Mouse (Mus musculus): ENCODE measurements at regions not wholly inside any gene's neighbourhood (a gene's known extent, or its start where the extent isn't known, plus 50 kb on each side); places are given as distances from the start of the nearest gene placed in this dataset.

- WGBS = 73% methylated on average over 3 of the region's 3 CpGs
- DNase-seq (ENCODE audit: low spot score) = no peak
- Histone ChIP-seq H3K27me3 (ENCODE audit: insufficient read depth, low read length) (no peaks in the 10 kb centered on the region), H3K4me3 (ENCODE audit: low read length) (no peak overlapping the region), H3K9ac (replicated peaks; ENCODE audit: low read length) (no peak overlapping the region), H3K36me3 (ENCODE audit: insufficient read depth, low read length) (no peaks in the 10 kb centered on the region), H3K9me3 (ENCODE audit: low read length) (no peaks in the 10 kb centered on the region), H3K27ac (no peak overlapping the region), H3K4me1 (ENCODE audit: insufficient read depth, low read length) (no peaks in the 10 kb centered on the region), H3K4me2 (ENCODE audit: low read depth, low read length) (no peak overlapping the region)
- no peak for TF ChIP-seq CTCF (IDR thresholded peaks at IDR 0.05; ENCODE audit: low read depth)
- ATAC-seq = no peak
Measured at GRCm38 (mm10) chr1:63875297-63875962, 106.4 kb upstream of the 4933402D24Rik start.

GRCm38 (mm10) chr1:63871831-63872230 is 102.8 kb upstream of the 4933402D24Rik start:
- DNase-seq (ENCODE audit: low spot score) (no peak), ATAC-seq (no peak)
- Histone ChIP-seq H3K27me3 (ENCODE audit: insufficient read depth, low read length) (no peaks in the 10 kb centered on the region), H3K9ac (replicated peaks; ENCODE audit: low read length) (no peak overlapping the region), H3K4me1 (ENCODE audit: insufficient read depth, low read length) (no peaks in the 10 kb centered on the region), H3K4me2 (ENCODE audit: low read depth, low read length) (no peak overlapping the region), H3K27ac (no peak overlapping the region), H3K9me3 (ENCODE audit: low read length) (no peaks in the 10 kb centered on the region), H3K4me3 (ENCODE audit: low read length) (no peak overlapping the region), H3K36me3 (ENCODE audit: insufficient read depth, low read length) (no peaks in the 10 kb centered on the region)
- TF ChIP-seq CTCF (IDR thresholded peaks at IDR 0.05; ENCODE audit: low read depth) = no peak
- WGBS = 85% methylated on average over 6 of the region's 6 CpGs

- H3K27me3 ChIP-seq (ENCODE audit: insufficient read depth, low read length) = no peaks in the 10 kb centered on the region
- WGBS = 77% methylated on average over 2 of the region's 2 CpGs
- no peak overlapping the region for H3K27ac ChIP-seq
- H3K4me3 ChIP-seq (ENCODE audit: low read length) = no peak overlapping the region
- H3K36me3 ChIP-seq (ENCODE audit: insufficient read depth, low read length) = no peaks in the 10 kb centered on the region
- no peak overlapping the region for H3K9ac ChIP-seq (replicated peaks; ENCODE audit: low read length)
- H3K4me1 ChIP-seq (ENCODE audit: insufficient read depth, low read length) = no peaks in the 10 kb centered on the region
- ATAC-seq = no peak
- no peak for TF ChIP-seq CTCF (IDR thresholded peaks at IDR 0.05; ENCODE audit: low read depth)
- DNase-seq (ENCODE audit: low spot score) = no peak
- H3K4me2 ChIP-seq (ENCODE audit: low read depth, low read length) = no peak overlapping the region
- no peaks in the 10 kb centered on the region for H3K9me3 ChIP-seq (ENCODE audit: low read length)
Measured at GRCm38 (mm10) chr1:63869342-63869741, 100.3 kb upstream of the 4933402D24Rik start.

- H3K9ac ChIP-seq (replicated peaks; ENCODE audit: low read length) = no peak overlapping the region
- no peak overlapping the region for H3K4me2 ChIP-seq (ENCODE audit: low read depth, low read length)
Measured at GRCm38 (mm10) chr1:63857933-63858649, 89.0 kb upstream of the 4933402D24Rik start.

GRCm38 (mm10) chr1:63857468-63857867 is 88.4 kb upstream of the 4933402D24Rik start:
- no peaks in the 10 kb centered on the region for H3K9me3 ChIP-seq (ENCODE audit: low read length)
- no peak overlapping the region for H3K9ac ChIP-seq (replicated peaks; ENCODE audit: low read length)
- TF ChIP-seq CTCF (IDR thresholded peaks at IDR 0.05; ENCODE audit: low read depth) = no peak
- no peaks in the 10 kb centered on the region for H3K36me3 ChIP-seq (ENCODE audit: insufficient read depth, low read length)
- H3K27ac ChIP-seq = peak overlapping the region; percentile 67
- no peaks in the 10 kb centered on the region for H3K27me3 ChIP-seq (ENCODE audit: insufficient read depth, low read length)
- H3K4me2 ChIP-seq (ENCODE audit: low read depth, low read length) = no peak overlapping the region
- no peak overlapping the region for H3K4me3 ChIP-seq (ENCODE audit: low read length)
- DNase-seq (ENCODE audit: low spot score) = peak; percentile 29
- H3K4me1 ChIP-seq (ENCODE audit: insufficient read depth, low read length) = peaks cover 8% of the 10 kb centered on the region; the same call in 1 of the 2 replicates
- 0 out of 2 replicates have a peak, but pooled peaks have one; percentile 32 for ATAC-seq
- WGBS = 38% methylated on average over 5 of the region's 5 CpGs

More at GRCm38 (mm10) chr1:63857933-63858649, 89.0 kb upstream of the 4933402D24Rik start:
- ATAC-seq = peak; percentile 73; the same call in 1 of the 2 replicates
- Histone ChIP-seq H3K4me1 (ENCODE audit: insufficient read depth, low read length) (peaks cover 8% of the 10 kb centered on the region; the same call in 1 of the 2 replicates), H3K4me3 (ENCODE audit: low read length) (no peak overlapping the region), H3K27me3 (ENCODE audit: insufficient read depth, low read length) (no peaks in the 10 kb centered on the region), H3K36me3 (ENCODE audit: insufficient read depth, low read length) (no peaks in the 10 kb centered on the region), H3K9me3 (ENCODE audit: low read length) (no peaks in the 10 kb centered on the region), H3K27ac (peak overlapping the region; percentile 67)
- DNase-seq (ENCODE audit: low spot score) = peak; percentile 69
- TF ChIP-seq CTCF (IDR thresholded peaks at IDR 0.05; ENCODE audit: low read depth) = no peak
- 25% methylated on average over 6 of the region's 6 CpGs for WGBS

GRCm38 (mm10) chr1:63856366-63856765 is 87.3 kb upstream of the 4933402D24Rik start:
- Histone ChIP-seq H3K9ac (replicated peaks; ENCODE audit: low read length) (no peak overlapping the region), H3K36me3 (ENCODE audit: insufficient read depth, low read length) (no peaks in the 10 kb centered on the region), H3K4me1 (ENCODE audit: insufficient read depth, low read length) (peaks cover 8% of the 10 kb centered on the region; the same call in 1 of the 2 replicates), H3K9me3 (ENCODE audit: low read length) (no peaks in the 10 kb centered on the region), H3K27ac (no peak overlapping the region), H3K27me3 (ENCODE audit: insufficient read depth, low read length) (no peaks in the 10 kb centered on the region), H3K4me3 (ENCODE audit: low read length) (no peak overlapping the region), H3K4me2 (ENCODE audit: low read depth, low read length) (no peak overlapping the region)
- no peak for TF ChIP-seq CTCF (IDR thresholded peaks at IDR 0.05; ENCODE audit: low read depth)
- 77% methylated on average over 2 of the region's 2 CpGs for WGBS
- ATAC-seq = no peak
- no peak for DNase-seq (ENCODE audit: low spot score)

GRCm38 (mm10) chr1:63854794-63855193 is 85.7 kb upstream of the 4933402D24Rik start:
- H3K4me2 ChIP-seq (ENCODE audit: low read depth, low read length) = no peak overlapping the region
- peaks cover 8% of the 10 kb centered on the region; the same call in 1 of the 2 replicates for H3K4me1 ChIP-seq (ENCODE audit: insufficient read depth, low read length)
- H3K9me3 ChIP-seq (ENCODE audit: low read length) = no peaks in the 10 kb centered on the region
- no peak overlapping the region for H3K9ac ChIP-seq (replicated peaks; ENCODE audit: low read length)
- no peak overlapping the region for H3K4me3 ChIP-seq (ENCODE audit: low read length)
- H3K27me3 ChIP-seq (ENCODE audit: insufficient read depth, low read length) = no peaks in the 10 kb centered on the region
- ATAC-seq (no peak), DNase-seq (ENCODE audit: low spot score) (no peak)
- 65% methylated on average over 3 of the region's 3 CpGs for WGBS
- TF ChIP-seq CTCF (IDR thresholded peaks at IDR 0.05; ENCODE audit: low read depth) = peak; percentile 58
- H3K36me3 ChIP-seq (ENCODE audit: insufficient read depth, low read length) = no peaks in the 10 kb centered on the region
- no peak overlapping the region for H3K27ac ChIP-seq
